Mouse (Mus musculus): ENCODE measurements around the gene Htr1f.
"Not testable (repeated sequence)": the region's sequence is repeated elsewhere in the genome, so short reads cannot be mapped to it uniquely, and the experiment has no call there.

The Htr1f gene

GRCm38 (mm10) chr16:65105184-65105931, at the start of gene Htr1f:
Htr1f (minus strand) TSS chr16:65105854.
- in situ Hi-C loops (cut with MseI, MboI): no loop called here

DNA sequence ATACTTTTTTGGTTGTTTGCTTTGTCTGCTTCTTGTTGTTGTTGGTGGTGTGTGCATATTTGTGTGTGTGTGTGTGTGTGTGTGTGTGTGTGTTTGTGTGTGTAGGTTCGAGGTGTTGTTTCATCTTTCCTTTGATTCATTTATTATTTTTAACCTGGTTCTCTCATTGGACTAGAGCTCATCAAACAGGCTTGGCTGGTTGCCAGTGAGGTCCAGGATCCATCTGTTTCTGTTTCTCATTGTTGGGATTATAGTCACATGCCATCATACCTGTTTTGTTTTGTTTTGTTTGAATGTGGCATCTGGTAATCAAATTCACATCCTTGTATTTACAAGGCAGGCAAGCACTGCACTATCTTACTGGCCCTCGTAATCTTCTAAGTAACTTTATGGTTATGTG, 34.1 kb upstream of the Htr1f start:
- in situ Hi-C loops (cut with MseI, MboI): no loop called here

DNA sequence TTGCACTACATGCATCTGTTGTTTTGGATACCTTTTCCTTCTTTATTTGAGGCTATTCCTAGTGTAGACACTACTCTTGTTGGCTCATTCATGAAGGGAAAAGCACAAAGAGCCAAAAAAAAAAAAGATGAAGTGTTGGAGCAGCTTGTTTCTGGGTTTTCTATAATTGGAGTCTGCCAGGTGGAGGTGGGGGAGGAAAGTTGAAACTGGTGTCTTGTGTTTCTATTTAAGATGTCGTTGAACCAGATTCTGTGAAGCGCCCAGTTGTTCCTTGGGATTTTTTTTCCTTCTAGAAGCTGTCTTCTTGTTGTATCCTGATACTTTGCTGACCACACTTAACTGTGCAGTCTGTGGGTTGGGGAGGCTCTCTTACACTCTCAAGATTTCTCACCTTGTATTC, 23.7 kb upstream of the Htr1f start:
- in situ Hi-C loops (cut with MseI, MboI): no loop called here

DNA sequence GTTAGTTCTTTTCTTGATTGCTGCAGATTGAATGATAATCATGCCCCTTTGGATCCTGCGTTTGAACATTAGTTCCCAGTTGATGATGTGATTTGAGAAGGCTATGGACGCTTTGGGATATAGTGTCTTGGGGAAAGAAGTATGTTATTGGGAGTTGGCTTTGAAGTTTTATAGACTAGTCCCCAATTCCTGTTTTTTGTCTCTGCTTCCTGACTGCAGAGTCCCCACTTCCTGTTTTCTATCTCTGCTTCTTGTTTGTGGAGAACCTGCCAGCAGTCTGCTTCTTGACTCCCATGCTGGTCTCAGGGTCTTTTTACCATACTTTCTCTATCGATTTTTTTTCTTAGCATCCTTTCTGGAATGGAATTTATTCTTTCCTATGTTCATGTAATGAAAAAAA, 22.2 kb upstream of the Htr1f start:
- in situ Hi-C loops (cut with MseI, MboI): no loop called here

- in situ Hi-C loops (cut with MseI, MboI): no loop called here
Measured at GRCm38 (mm10) chr16:65112221-65112620, 6.6 kb upstream of the Htr1f start.

GRCm38 (mm10) chr16:65093552-65093951, 12.1 kb downstream of the Htr1f start:
- in situ Hi-C loops (cut with MseI, MboI): no loop called here

DNA sequence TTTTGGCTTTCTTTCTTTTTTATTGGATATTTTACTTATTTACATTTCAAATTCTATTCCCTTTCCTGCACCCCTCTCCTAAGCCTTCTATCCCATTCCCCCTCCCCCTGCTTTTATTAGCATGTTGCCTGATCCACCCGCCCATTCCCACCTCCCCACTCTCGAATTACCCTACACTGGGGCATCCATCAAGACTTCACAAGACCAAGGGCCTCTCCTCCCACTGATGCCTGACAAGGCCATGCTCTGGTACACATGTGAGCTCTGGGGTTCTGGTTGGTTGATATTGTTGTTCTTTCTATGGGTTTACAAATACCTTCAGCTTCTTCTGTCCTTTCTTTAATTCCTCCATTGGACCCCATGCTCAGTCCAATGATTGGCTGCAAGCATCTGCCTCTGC, 22.2 kb downstream of the Htr1f start:
- in situ Hi-C loops (cut with MseI, MboI): no loop called here

- in situ Hi-C loops (cut with MseI, MboI): no loop called here
Measured at GRCm38 (mm10) chr16:65069867-65070266, 35.8 kb downstream of the Htr1f start.

DNA sequence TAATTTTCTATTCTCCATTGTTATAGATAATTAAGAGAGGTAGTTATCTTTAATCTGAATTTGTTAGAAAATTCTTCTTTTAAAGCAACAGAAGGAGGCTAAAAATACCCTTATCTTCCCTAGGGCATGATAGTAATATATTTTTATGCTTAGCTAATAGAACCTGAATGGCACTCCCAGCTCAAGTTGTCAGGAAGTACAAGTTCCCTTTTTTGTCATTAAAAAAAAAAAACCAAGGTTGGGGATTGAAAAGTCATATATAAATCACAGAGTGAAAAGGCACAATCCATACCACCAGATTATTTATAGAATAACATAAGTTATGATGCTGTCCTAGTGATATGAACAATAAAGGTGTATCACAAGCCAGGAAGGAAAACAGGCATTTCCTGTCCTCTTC, 39.4 kb downstream of the Htr1f start:
- in situ Hi-C loops (cut with MseI, MboI): no loop called here

DNA sequence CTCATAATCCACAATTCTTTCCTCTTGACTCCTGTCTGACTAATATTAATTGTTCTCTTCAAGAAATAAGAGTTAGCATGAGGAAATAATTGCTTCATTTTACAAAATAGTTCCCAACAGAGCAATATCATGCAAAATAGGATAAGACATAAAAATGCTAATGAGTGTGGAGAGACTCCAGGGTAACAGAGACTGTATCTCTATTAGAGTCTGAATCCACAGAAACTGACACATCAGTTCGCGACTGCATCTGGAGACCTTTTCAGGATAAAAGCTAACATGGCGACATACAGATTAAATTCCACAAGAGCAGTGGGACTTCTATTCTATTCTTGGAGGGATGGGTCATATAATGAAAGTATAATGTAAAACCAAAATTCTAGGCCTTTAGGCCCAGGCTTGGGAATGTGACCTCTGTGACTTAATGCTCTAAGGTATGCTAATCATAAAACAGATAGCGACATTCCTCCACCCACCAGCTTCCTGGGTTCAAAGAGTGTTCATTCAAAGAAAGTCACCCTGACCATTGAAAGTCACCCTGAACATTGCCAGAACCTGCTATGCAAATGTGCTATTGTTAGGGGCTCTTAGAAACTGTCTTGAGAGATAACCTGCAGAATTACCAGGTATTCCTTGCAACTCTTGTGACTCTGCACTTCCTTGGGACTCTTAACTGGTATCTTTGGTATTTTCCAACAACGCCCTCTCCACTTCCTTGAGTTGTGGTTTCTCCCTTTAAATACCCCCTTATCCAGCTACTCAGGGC, 67.8 kb downstream of the Htr1f start:
- in situ Hi-C loops (cut with MseI, MboI): not testable (repeated sequence)

- in situ Hi-C loops (cut with MseI, MboI): no loop called here
Measured at GRCm38 (mm10) chr16:65029675-65030074, 76.0 kb downstream of the Htr1f start.

DNA sequence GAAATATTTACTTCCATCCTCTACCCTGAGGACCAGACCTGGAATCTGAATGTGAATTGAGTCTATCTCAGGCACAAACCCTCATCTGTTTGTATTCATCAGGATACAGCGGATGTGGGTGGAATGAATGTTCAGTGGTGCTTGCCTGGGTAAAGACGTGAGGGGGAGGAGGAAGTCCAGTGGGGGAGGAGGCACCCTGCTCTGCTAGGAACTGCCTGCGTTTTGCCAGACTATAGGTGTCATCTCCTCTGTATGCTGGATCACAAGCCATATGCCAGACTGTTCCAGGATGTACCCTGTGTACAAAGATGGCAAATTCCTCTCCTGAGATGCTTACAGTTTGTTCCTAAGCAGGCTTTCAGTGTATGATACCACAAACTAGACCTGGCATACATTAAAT, 83.3 kb downstream of the Htr1f start:
- in situ Hi-C loops (cut with MseI, MboI): no loop called here

- in situ Hi-C loops (cut with MseI, MboI): no loop called here
Measured at GRCm38 (mm10) chr16:65018710-65019109, 86.9 kb downstream of the Htr1f start.

GRCm38 (mm10) chr16:65018134-65018533, 87.5 kb downstream of the Htr1f start:
- in situ Hi-C loops (cut with MseI, MboI): no loop called here

GRCm38 (mm10) chr16:65017566-65017965, 88.1 kb downstream of the Htr1f start:
- in situ Hi-C loops (cut with MseI, MboI): no loop called here

DNA sequence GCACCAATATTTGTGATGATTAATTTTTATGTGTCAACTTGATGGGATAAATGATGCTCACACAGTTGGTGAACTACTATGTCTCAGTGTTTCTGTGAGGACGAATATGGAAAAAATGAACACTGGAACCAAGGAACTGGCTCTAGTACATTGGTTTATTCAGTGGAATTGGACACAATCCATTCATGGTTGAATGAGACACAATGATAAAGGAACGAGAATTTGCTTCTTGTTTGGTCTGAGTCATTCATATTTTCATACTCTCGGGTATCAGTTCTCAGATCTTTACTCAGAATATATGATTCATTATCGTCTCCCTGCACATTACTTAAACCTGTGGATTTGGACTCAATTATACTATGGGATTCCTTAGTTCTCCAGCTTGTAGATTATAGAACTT, 90.4 kb downstream of the Htr1f start:
- in situ Hi-C loops (cut with MseI, MboI): no loop called here

GRCm38 (mm10) chr16:65001993-65002821, 103.4 kb downstream of the Htr1f start:
- in situ Hi-C loops (cut with MseI, MboI): no loop called here

- in situ Hi-C loops (cut with MseI, MboI): no loop called here
Measured at GRCm38 (mm10) chr16:64989279-64989800, 116.3 kb downstream of the Htr1f start.

GRCm38 (mm10) chr16:64987564-64987963, 118.1 kb downstream of the Htr1f start:
- in situ Hi-C loops (cut with MseI, MboI): no loop called here

DNA sequence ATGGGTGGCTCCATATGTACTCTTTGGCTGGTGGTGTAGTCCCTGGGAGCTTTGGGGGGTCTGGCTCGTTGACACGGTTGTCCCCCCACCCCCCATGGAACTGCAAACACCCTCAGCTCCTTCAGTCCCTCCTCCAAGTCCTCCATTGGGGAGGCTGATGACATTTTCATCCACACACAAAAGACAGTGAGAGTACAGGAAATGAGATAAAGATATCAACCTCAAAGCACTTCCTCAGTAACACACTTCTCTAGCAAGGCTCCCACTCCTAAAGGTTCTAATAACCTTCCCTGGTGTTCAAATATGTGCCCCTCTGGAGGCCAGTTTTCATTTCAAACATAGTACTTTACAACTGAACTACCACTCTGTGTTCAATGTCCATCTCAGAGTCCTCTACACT, 118.6 kb downstream of the Htr1f start:
- in situ Hi-C loops (cut with MseI, MboI): no loop called here

- in situ Hi-C loops (cut with MseI, MboI): no loop called here
Measured at GRCm38 (mm10) chr16:64974636-64975035, 131.0 kb downstream of the Htr1f start.
